Mouse (Mus musculus) cerebellum, postnatal 25 days (tissue): ENCODE data around the gene Ksr1.

Experiments
- DNase-seq, 2 experiments: peaks; one replicate each; pipeline ENCODE4 v3.0.0; 2021; ENCODE audit warnings: mixed read lengths in 2 of 2

The Ksr1 gene

DNA sequence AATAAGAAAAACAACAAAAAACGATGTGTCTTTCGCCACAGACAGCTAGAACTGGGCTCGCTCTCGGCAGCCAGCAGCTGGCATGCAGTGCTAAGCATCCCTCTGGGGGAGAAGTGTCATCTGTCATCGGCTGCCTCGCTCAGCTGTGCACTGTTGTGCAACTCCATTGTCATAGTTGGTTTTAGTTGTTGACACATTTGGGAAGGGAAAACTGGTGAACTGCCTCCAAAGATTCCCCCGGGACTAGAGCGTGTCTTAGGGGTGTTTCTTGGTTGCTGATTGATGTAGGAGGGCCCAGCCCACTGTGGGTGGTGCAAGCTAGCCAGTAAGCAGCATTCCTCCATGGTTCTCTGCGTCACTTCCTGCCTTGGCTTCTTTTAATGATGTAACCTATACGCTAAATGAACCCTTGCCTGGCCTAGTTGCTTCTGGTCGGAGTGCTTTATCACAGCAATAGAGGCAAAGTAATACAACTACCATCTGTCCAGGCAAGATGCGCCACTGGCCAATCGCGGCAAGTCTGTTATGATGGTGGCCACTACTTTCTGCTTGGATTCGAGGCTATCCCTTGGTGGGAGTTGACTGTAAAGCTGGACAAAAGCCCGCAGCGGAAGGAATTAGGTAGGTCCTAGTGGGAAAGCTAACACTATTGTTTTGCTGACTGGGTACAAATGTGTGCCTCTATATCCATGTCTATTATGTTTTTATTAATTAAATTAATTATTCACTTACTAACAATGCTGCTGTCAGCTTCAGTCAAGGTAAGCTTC is 172.6 kb downstream of the Ksr1 start:
- DNase-seq = no peak

DNA sequence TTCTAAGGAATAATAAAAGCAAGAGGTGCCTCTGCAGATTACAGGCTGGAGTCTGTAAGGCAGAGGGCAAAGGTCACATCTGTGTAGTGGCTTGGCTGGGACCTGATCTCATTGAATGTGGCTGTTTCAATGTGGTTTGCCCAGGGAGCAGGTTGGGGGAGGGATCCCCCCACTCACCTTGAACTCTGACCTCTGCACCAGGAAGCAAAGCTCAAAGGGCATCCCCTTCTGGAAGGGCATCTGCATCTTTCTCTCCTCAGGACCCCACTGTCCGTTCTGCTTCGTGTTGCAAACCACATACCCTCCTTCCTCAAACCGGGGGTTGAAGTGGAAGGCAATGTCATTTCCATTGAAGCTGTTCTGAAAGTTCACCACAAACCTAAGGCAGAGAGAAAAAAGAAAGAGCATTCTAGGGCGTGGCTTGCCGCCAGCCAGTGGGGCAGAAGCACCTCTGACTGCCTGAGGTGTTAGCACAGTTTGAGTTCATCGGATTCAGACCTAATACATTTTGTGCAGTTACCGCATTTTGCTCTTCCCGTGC is 173.3 kb downstream of the Ksr1 start:
- no peak for DNase-seq

DNA sequence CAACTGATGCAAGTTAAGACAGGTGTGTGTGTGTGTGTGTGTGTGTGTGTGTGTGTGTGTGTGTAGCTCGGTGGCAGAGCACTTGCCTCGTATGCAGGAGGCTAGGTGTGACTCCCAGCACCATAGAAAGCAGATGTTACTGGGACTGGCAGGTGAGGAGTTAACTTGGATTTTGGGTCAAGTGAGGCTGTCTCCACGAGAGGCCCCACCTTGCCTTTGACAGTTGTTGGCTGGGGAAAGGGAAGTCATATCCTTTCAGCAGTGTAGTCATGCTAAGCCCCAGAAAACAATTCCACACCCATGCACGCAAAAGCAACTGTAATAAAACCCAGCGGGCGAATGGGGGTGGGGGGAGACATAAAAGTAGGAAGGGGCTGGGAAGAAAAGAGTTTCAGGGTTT is 173.9 kb downstream of the Ksr1 start:
- no peak for DNase-seq

DNA sequence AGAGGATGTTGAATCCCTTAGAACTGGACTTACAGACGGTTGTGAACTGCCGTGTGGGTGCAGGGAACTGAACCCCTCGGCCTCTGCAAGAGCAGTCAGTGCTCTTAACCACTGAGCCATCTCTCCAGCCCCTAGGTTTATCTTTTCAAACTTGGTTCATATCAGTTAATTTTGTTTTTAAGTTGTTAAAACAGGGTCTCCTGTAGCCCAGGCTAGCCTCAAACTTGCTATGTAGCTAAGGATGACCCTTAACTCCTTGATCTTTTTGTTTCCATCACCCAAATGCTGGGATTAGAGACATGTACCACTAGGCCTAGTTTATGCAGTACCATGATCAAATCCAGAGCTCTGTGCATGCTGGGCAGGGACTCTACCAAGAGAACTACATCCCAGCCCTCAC is 174.5 kb downstream of the Ksr1 start:
- no peak for DNase-seq

DNA sequence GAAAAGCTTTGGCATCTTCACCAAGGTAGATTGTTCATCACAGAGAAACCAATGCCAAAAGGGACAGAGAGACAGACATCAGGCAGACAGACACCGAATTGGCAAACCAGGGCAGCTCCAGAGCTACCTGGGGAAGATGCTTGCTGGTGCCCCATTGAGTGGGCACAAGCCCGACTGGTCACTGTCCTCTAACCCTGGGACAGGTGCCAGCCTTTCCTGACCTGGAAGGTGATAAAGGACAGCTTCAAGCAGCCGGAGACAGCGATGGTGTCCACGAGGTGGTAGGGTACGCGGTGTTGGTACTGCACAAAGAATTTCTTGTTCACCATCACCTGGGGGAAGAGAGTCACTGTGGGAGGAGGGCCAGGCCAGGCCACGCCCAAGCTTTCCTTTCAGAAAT is 175.1 kb downstream of the Ksr1 start:
- no peak for DNase-seq

DNA sequence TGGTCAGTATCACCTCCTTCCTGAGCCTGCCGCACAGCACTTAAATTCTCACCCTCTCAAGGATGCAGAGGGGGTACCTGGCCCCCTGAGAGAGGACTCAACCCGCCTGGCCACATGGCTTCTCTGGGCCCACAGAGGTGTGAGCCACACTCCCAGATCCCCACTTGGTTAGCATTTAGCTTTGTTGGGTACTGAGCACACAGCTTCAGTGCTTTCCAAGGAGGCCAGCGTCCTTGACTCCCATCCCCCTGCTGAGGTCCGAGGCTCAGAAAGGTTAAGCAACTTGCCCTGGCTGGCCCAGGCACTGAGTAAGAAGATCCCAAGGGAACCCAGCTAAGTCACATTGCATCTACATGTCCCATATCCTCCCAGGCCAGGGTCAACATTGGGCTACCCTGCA is 178.1 kb downstream of the Ksr1 start:
- DNase-seq = no peak

DNA sequence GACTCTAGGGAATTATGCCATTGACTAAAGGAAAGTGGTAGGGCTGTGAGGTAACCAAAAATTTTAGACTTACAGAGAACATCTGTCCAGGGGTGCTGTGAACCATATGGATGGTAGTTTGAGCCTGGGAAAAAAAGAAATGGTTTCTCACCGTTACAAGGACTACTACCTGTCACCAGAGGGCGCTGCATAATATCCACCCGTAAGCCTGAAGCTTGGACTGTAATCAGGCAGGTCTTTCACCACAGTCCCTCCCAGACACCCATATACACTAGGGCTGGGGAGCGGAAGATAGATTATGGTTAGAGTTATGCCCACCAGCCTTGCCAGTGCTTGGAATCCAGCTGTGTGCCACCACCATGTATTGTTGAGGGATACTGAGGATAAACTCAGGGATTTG is 178.8 kb downstream of the Ksr1 start:
- DNase-seq = peak in 1 of 2 experiments; percentile 44
